Mouse (Mus musculus) CH12.LX (cell line): ENCODE measurements around the gene Bzw2.

Experiments used
- BHLHE40 ChIP-seq: IDR thresholded peaks from 2 replicates; pipeline ENCODE4 v1.6.1; 2011; ENCODE audit warnings: mild to moderate bottlenecking, low read depth, low read length, improper control_type of control experiment
- CTCF ChIP-seq, 2 experiments: IDR thresholded peaks in 1 of 2; conservative IDR thresholded peaks in 1 of 2; 2 replicates each; pipeline ENCODE4 v1.5.1; 2011 to 2012; ENCODE audit warnings: low read depth in 2 of 2, low read length in 2 of 2, improper control_type of control experiment in 1 of 2, inconsistent platforms in 1 of 2, mild to moderate bottlenecking in 1 of 2, moderate library complexity in 1 of 2
- E2F4 ChIP-seq: IDR thresholded peaks from 2 replicates; pipeline ENCODE4 v1.6.1; 2011; ENCODE audit warnings: low read depth, low read length, improper control_type of control experiment; ENCODE audit not compliant: insufficient replicate concordance
- EP300 ChIP-seq: IDR thresholded peaks from 2 replicates; pipeline ENCODE4 v1.6.1; 2011; ENCODE audit warnings: low read length, improper control_type of control experiment
- KAT2A ChIP-seq: IDR thresholded peaks from 2 replicates; pipeline ENCODE4 v1.6.1; 2012; ENCODE audit warnings: low read length, improper control_type of control experiment, inconsistent platforms; ENCODE audit not compliant: insufficient replicate concordance
- MAFK ChIP-seq: IDR thresholded peaks from 2 replicates; pipeline ENCODE4 v1.6.1; 2011; ENCODE audit warnings: low read length, improper control_type of control experiment; ENCODE audit not compliant: insufficient replicate concordance
- MAX ChIP-seq: IDR thresholded peaks from 2 replicates; pipeline ENCODE4 v1.6.1; 2011; ENCODE audit warnings: low read length, improper control_type of control experiment
- POLR2A ChIP-seq: IDR thresholded peaks from 2 replicates; pipeline ENCODE4 v1.6.1; 2011; ENCODE audit warnings: low read depth, mild to moderate bottlenecking, improper control_type of control experiment, low read length
- RCOR1 ChIP-seq: conservative IDR thresholded peaks from 2 replicates; pipeline ENCODE4 v1.6.1; 2012; ENCODE audit warnings: low read depth, mild to moderate bottlenecking, inconsistent platforms, low read length, improper control_type of control experiment
- UBTF ChIP-seq: IDR thresholded peaks from 2 replicates; pipeline ENCODE4 v1.6.1; 2012; ENCODE audit warnings: low read depth, mild to moderate bottlenecking, inconsistent platforms, low read length, improper control_type of control experiment, moderate library complexity

- TF ChIP-seq CTCF (conservative IDR thresholded peaks at IDR 0.05 in 1 of 2, IDR thresholded peaks at IDR 0.05 in 1 of 2; ENCODE audit: low read depth in 2 of 2, low read length in 2 of 2), result no peak
- no peak for TF ChIP-seq EP300
- no peak for TF ChIP-seq UBTF
- TF ChIP-seq E2F4, result no peak
- no peak for TF ChIP-seq RCOR1
- TF ChIP-seq KAT2A, result no peak
- TF ChIP-seq MAX, result no peak
- no peak for TF ChIP-seq POLR2A
- TF ChIP-seq BHLHE40, result no peak
- no peak for TF ChIP-seq MAFK
These were observed 24.3 kb downstream of the Bzw2 start for GRCm38 (mm10) chr12:36133547-36133946.
